Mouse (Mus musculus): ENCODE results near the gene Prepl.

DNA sequence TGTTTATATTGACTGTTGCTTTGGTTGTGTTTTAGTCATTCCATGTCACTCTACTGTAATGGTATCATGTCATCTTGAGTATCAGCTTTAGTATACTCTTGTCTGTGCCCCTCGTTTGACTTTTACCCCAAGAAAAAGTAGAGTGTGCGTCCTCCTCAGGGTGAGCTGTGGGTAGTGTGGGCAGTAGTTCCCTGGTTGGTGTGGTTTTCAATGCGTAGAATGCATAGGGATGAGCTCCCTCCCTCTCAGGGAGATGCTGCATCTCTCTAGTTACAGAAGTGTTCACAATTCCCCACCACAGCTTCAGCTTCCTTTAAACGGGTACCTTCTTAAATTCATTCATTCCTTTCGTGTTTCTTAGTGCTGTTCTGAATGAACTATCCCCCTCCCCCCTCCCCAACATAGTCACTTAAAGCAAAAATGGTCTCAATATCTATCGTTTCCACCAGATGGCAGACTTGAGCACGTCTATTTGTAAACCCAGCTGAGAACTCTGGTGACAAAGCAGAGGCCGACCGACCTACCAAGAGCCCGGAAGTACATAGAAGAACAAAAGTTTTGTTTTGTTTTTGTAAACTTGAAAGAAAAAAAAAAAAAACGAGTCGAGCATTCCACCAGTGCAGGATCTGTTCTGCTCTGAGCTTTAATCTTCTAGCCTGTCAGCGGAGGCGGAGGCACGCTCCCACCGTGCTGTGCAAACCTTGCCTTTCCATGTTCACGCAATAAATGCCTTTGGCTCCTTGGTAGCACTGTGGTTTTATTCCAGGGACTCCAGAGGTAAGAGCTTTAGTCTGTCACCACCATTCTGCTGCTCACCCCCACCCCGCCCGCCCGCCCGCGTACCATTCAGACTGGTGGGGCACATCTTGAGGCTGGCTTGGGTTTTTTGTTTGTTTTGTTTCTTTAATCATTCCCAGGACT lies 66.5 kb downstream of the Prepl start:
- TF ChIP-seq POLR2A (IDR thresholded peaks at IDR 0.05; ENCODE audit: borderline replicate concordance, low read depth, low read length) (no peak), CTCF (IDR thresholded peaks at IDR 0.05; ENCODE audit: low read depth, low read length) (no peak)

Measured in bone marrow macrophage, adult 2 months (primary cell).